Mouse (Mus musculus): Measurements from ENCODE around the gene Get4.

DNA sequence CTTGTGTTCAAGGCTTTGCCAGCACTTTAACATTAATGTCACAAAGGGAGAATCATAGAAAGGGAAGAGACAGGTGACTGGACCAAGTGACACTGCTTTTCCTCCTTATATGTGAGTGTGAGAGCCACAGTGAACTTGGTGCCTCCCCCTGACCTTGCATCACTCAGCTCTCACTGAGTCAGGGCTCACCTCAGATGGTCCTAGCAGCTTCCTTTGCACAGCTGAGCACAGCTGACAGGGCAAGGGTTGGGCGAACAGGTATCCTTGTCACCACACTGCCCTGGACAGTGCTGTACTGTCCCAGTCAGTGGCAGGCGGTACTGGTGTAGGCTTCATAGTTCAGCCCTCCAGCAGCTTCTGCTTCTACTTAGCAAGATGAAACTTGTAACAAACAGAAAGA is 24.5 kb upstream of the Get4 start:
- TF ChIP-seq POLR2A (IDR thresholded peaks at IDR 0.05; ENCODE audit: low read depth, low read length) (no peak), CTCF (IDR thresholded peaks at IDR 0.05; ENCODE audit: borderline replicate concordance, insufficient read depth, low read length) (no peak)

All from embryonic fibroblast, embryonic 13.5 days (primary cell).